Mouse (Mus musculus): ENCODE measurements around the gene Gas1.

- TF ChIP-seq GATA1 (IDR thresholded peaks at IDR 0.05; ENCODE audit: borderline replicate concordance, low read length) (no peak), FLI1 (IDR thresholded peaks at IDR 0.05; ENCODE audit: low read length) (no peak)
Observed at GRCm38 (mm10) chr13:60223797-60224196, 46.6 kb upstream of the Gas1 start.

Measured in megakaryocyte, embryonic 14.5 days (primary cell).